Mouse (Mus musculus): Measurements from ENCODE around the gene Elof1.

Gene Elof1

DNA sequence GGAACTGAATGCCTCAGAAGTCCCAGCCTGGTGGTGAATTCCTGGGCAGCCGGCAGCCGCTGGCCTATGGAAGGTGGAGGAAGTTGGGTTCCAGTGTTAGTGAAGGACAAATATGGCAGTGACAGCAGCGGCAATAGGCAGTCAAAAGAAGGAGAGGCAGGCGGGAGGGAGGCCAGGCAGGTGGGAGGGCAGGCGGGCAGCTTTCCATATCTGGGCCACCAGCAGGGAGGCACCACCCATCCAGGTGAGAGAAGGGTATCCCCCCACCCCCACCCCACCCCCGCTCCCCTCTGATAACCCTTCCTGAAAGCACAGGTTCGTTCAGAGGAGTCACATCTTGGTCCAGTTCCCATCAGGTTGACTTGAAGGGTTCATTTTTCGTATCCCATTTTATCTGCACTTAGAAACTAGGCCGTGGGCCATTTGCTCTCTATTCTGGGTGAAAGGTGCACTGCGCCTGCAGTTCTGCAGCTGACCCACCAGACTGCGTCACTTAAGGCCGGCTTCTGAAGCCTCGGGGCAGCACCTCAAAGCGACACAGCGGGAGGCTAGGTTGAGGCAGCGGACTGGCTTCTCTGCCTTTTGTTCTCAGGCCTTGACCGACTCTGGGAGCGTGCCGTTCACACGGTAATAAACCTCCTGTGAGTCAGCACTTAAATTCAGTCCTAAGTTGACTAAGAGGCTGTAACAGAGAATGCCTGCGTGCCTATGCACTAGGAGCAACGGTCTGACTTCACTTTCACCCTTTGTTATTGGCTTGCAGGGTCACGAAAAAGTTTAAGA, 20.0 kb upstream of the Elof1 start:
- no peak for DNase-seq (ENCODE audit: low spot score)

DNA sequence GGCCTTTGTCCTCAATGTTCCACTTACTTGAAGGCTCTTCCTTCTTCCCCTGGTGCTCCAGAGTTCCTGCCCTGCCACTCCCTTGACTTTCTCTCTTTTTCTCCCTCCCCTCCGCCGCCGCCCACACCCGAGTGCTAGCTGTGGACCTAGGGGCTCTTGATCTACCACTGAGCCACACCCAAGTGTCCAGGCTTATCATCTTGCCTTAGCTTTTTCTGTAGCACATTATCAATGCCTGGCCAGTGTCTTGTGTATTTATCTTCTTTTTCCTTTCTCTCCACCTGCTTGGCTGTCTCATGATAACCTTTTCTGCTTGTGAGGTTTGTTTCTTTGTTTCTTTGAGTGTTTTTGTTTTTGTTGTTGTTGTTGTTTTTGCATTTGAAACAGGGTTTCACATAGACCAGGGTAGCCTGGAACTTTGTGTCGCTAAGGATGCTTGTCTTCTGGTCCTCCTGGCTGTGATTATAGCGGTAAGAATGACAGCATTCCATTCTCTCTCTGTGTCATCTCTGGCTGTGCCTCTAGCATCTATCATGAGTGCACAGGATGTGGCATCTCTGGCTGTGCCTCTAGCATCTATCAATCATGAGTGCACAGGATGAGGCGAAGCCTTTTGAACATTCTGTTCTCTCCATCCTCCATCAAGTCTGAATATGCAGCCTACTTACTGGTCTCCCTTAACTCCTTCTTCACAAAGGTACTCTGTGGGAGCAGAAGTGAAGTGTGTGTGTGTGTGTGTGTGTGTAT, 18.8 kb upstream of the Elof1 start, which contains the start of gene Acp5:
Gene Acp5, minus strand, starts transcription at position 68 of the 747 bp plus-strand sequence.
- no peak for DNase-seq (ENCODE audit: low spot score)

DNA sequence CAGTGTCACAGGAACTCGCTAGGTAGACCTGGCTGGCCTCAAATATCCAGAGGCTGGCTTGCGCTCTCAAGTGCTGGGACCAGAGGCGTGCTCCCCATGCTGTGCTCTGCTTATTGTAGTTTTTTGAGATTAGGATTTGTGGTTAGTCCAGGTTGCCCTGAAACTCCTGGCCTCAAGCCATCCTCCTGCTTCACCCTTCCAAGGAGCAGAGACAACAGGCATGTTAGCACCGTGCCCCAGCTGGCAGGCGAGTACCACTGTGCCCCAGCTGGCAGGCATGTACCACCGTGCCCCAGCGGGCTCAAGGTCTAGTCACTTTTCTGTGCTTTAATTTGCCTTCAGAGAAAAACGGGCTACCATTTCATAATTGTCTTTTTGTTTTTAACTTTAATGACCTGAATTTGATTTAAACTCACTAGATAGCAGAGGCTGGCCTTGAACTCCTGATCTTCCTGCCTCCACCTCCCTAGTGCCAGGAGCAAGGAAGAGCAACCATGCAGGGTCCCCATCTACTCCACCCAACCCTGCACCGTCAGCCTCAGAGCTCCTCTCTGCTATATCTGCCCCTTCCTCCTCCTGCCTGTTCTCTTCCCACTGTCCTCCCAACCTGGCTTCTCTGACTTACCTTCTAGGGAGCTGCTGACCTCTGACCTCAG, 18.1 kb upstream of the Elof1 start:
- DNase-seq (ENCODE audit: low spot score) = no peak

DNA sequence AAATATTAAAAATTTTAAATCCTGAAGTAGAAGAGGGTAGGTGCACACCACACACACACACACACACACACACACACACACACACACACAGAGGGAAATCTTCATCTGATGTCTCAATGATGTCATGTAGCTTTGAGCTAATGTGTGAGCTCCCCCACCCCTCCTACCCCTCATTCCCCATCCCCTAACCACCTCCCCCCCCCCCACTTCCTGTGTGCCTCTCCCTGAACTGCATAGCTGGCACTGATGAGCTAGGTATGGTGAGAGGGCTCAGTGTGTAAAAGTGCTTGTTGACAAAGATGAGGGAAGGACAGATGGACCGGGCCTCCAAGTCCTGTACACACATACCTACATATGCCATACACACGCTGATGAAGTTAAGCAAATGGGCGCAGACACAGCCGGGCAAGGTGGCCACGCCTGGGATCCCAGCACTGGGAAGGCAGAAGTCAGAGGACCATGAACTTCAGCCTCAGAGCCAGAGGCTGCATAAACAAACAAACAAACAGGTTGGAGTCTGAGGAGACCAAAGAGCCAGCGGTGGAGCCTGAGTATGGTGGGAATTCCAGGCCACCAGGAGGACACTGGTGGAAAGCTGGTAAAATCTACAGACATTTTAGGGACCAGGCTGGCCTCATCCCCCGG, 17.4 kb upstream of the Elof1 start:
- DNase-seq (ENCODE audit: low spot score) = no peak

DNA sequence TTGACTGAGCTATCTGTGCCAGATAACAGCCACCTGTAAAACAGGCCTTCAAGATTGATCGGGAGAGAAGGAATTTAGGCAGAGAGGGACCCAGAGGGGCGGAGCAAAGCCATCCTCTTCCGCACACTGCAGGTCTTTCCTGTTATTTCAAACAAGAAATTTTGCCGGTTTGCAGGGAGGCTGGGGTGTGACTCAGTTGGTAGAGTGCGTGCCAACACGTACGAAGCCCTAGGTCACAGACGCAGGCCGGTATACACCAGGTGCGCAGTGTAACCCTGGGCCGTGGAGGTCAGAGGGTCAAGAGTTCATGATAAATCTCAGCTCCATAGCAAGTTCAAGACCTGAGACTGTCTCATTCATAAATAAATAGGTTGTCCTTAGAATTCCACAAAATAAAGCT, 15.2 kb upstream of the Elof1 start:
- no peak for DNase-seq (ENCODE audit: low spot score)

DNA sequence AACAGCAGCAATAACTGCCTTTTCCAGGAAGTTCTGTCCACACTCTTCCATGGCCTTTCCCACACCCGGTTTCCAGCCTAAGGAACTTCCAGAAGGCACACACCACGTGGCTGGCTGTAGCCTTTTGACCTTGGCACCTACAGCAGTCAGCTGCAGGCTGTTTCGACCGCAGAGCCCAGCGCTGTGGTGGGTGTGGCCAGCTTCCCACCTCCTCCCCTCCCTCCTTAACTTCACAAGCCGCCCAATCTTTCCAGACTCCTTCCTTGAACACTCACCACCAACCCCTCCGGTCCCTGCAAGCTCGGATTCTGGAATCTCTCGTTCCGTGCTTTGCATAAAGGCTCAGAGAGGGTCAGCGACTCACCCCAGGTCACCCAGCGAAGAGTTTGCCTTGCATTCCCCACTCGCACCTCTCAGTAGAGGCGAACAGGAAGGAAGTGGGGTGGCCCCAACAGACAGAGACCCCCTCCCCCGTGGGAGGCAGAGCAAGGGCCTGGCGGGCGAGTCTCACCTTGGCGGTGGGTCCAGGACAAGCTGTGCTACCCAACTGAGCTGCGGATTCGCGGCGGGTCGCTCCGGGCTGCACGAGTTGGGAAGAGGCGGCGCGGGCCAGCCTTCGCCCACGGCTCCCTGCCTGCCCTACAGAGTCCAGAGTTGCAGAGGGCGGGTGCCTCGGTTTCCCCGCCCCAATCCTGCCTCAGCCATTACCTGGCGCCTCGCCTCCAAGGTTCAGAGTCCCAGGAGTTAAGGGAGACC, 14.4 kb upstream of the Elof1 start:
- no peak for DNase-seq (ENCODE audit: low spot score)

DNA sequence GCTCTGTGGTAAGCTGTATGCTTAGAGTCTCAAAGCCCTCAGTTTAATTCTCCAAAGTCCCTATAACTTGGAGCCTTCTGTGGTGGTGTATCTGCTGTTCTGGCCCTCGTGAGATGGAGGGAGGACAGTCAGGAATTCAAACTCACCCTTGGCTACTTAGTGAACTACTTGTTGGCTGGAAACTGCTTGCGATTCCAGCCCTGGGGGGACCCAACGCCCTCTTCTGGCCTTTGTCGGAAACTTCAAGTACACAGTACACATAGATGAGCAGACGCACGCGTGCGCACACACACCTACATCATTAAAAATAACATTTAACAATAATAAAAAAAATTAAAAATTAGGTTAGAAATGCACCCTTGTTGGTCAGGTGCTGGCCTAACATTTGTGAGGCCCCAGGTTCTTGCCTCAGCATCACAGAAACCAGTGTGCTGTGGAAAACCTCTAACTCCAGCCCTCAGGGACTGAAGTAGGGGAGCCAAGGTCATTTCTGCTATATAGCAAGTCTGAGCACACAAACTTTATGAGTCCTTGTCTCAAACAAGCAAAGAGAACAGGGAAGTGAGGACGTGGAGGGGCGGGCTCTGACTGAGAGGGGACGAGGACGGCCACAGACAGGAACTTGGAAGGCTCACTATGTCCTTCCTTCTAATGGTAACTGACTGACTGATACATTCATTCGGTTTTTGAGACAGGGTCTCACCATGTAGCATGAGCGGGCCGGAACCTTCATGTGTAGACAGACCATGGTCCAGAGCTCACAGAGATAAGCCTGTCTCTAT, 8.5 kb upstream of the Elof1 start:
- no peak for DNase-seq (ENCODE audit: low spot score)

DNA sequence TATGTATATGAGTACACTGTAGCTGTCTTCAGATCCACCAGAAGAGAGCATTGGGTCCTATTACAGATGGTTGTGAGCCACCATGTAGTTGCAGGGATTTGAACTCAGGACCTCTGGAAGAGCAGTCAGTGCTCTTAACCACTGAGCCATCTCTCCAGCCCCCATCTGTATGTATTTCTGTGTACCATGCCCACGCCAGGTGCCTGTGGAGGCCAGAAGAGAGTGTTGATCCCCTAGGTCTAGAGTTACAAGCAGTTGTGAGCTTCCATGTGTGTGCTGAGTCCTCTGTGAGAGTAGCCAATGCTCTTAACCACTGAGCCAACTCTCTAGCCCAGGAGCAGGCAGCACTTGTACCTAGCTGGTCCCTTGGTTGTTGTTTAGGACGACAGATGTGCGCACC, 7.2 kb upstream of the Elof1 start:
- no peak for DNase-seq (ENCODE audit: low spot score)

DNA sequence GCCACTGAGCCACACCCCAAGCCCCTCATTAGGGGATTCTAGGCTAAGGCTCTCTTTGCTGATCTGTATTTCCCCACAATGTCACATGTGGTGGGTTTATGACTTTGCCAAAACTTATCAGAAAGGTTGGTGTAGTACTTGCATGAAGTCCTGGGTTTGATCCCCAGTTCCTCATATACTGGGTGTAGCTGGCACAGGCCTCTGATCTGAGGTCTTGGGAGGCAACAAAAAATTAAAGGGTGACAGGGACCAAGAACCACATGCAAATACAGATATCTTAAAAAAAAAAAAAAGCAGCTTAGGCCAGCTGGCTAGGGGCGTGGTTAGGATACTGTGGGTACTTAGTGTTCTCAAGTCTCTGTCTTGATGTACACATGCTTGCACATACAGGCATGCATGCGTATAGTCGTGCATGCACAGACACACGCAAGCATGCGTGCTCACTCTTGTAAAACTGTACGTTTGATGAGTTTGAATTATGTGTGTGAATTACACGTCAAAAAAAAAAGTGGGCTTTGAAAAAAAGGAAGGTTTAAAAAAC, 6.2 kb upstream of the Elof1 start:
- DNase-seq (ENCODE audit: low spot score) = no peak

DNA sequence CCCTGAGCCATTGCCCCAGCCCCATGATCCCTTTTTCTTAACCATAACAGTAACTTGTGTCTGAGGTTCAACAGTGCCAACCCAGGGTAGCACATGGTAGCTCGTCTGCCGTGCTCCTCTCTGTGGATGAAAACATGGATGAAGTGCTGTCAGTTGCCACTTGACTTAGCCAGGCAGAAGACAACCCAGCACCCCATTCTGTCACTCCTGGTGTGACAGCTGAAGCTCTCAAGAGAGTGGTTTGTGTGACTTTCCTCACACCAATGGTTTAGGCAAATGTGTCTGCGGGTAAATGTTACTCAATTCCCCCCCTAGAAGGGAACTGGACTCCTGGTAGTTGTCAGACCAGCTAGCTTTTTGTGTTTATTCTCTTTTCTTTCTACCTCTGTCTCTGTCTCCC, 5.0 kb upstream of the Elof1 start:
- DNase-seq (ENCODE audit: low spot score) = no peak

DNA sequence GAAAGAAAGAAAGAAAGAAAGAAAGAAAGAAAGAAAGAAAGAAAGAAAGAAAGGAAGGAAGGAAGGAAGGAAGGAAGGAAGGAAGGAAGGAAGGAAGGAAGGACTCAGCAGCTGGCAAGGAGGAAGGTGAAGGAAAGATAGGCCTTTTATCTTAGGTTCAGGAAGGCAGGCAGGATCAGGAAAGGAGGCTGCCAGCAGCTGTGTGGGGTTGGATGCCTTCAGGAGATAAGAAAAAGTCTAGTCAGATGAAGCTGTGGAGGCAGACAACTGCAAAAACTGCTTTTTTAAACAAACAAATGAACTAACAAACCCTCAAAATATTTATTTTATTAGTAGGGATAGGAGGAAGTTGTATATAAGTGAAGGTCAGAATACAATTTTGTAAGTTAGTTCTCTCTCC, 4.6 kb upstream of the Elof1 start:
- DNase-seq (ENCODE audit: low spot score) = no peak

DNA sequence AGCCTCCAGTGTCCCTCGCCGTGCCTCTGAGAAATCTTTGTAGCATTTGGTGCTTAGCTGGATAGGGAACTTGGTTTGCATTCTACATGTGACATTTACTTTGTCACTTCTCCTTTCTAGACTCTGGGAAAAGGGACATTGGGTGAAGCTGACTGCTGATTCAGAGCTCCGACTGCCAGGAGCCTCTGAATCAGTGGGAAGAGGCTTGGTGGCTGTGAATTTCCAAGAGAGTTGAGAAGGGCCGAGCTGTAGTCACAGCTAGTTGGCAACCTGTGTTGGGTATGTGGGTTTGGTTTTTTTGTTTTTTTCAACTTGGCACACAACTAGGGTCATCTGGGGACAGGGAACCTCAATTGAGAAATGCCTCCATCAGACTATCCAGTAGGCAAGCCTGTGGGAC, 2.6 kb upstream of the Elof1 start:
- DNase-seq (ENCODE audit: low spot score) = peak; percentile 25

DNA sequence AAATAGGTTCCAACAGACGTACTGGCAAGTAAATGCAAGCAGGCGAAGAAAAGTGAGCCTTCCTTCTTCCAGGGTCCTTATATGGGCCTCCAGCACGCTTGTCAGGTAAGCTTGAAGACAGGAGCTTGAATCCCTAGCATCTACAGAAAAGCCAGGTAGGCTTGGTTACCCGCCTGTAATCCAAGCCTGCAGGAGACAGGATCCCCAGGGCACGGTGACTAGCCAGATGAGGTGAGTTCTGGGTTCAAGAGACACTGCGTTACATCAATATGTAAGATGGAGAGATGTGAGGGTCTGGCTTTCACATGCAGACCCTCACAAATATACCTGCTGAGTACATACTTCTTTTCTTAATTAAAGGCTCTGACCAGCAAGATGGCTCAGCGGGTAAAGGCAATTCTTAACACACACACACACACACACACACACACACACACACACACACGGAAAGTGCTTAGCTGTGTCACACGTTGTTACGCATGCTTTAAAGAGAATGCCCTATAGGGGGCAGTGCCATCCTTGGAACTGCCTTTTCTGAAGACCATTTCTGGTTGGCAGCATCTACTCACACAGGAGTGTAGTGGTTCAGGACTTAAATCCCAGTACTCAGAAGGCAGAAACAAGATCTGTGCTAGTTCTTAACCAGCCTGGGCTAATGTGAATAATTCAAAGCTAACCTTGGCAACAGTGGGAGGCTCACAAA, 933 bp upstream of the Elof1 start:
- DNase-seq (ENCODE audit: low spot score) = peak; percentile 74

DNA sequence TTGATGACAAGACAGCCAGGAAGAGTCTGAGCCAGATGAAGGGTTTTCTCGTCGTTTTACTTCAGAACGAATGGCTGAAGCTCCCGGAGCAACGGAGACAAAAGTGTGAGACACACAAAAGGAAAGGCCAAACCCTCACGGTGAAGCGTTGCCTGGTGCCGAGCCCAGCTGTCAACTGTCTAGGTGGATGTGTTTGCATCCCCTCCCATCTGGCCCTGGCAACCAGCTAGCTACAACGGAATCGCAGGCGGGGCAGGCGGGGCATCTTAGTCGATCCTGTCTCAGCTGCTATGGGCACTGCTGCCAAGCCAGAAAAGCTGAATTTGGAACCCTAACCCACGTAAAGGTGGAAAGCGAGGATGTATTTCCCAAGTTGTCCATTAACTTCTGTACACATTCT, 886 bp downstream of the Elof1 start:
- DNase-seq (ENCODE audit: low spot score) = no peak

DNA sequence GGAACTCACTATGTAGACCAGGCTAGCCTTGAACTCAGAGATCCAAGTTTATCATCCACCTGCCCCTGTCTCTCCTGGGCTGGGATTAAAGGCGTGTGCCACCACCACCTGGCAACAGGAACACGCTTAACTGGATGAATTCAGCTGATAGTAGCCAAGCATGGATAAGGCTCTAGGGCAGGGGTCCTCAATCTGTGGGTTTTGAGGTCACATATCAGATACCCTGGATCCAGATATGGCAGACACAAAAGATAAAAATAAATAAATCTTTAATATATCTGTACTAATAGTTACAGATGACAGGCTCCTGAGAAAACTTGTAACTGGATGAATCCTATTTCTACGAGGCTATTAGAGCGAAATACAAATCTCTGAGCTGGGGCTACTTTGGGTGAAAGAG, 1.3 kb downstream of the Elof1 start:
- DNase-seq (ENCODE audit: low spot score) = no peak

DNA sequence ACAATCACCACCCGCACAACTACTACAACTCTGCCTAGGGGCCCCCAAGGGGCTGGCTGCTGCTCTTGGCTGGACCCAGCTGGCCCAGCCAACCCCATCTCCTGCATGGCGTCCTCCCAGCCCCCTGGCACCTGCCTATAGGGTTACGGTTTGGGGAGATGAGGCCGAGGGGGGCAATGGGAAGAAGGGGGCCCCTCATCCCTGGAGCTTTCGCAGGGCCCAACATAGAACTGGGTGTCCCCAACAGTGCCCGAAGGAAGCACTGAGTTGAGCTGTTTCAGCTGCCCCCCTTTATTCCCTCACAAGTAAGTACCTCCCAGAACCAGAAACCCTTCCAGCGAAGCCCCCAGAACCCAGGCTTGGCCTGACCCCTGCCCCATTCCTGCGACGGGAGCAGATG, 8.8 kb downstream of the Elof1 start:
- no peak for DNase-seq (ENCODE audit: low spot score)

DNA sequence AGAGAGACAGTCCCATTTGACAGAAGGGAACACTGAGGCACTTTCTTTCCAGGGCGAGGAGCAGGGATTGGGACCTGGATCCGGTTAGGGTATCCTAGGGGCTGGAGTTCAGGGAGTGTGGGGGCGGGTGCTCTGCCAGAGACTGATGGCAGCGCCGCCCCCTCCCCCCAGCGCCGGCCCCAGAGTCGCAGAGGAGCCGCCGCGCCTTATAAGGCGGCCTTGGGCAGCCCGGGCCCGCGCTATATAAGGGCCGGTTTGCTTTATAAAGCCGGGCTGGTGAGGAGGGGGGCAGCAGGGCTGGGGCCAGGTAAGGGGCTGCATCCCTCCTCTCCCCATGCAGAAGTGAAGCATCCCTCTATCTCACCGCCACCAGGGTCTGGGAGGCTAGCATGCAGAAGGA, 17.1 kb downstream of the Elof1 start:
- no peak for DNase-seq (ENCODE audit: low spot score)

DNA sequence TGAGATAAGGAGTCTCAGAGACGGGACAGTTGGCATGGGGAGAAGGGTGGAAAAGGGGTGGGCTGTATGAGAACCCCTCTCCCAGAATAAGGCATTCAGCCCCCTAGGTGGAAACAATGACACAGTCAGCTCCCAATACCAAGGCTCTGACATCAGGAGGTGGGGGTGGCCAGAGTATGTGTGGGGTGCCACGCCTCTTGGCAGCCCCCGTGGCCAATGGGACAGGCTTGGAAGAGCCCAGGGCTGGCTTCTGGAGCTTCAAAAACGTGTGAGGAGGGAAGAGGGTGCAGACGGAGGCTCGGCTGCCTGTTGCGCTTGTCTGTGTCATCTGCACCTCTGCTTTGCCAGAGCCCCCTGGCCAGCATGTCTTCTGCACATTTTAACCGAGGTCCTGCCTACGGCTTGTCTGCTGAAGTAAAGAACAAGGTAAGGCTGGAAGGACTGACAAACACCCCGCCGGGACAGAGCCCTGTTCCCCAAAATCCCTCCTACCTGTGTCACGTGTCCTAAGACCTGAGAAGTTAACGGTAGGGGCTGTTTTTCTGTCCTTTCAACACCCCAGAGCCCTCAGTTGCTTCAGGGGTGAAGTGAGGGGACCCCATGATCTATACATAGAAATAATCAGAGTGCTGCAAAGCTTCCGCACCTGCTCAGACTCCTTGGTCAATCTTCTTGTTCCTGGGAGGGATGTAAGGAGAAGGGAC, 17.8 kb downstream of the Elof1 start, which contains the start of gene Cnn1:
Gene Cnn1, plus strand, starts transcription at position 224 of the 704 bp plus-strand sequence.
- DNase-seq (ENCODE audit: low spot score) = no peak

DNA sequence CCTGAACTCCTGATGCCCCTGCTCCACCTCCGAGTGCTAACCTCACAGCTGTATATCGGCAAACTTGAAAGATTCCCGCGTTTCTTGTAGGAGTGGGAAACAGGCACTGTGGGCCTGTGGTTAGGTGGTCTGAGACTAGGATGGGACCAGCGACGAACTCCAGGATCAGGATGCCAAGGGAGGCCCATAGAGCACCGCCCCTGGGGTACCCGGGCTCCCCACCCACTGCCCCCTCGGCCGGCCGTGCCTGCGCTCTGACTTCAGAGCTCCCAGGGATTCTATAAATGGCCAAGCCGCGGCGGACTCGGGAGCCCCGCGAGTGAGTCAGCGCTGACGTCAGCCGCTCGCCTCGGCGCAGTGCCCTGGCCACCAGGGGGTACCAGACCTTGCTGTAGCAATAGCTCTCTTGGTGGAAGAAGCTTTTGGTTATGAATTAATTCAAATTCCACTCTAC, 21.1 kb downstream of the Elof1 start:
- peak; percentile 72 for DNase-seq (ENCODE audit: low spot score)

All from layer of hippocampus, adult 11-12 months (tissue).